Mouse (Mus musculus): ENCODE results near the gene Cfap74.
"Not testable (repeated sequence)": the region's sequence is repeated elsewhere in the genome, so short reads cannot be mapped to it uniquely, and the experiment has no call there.

DNA sequence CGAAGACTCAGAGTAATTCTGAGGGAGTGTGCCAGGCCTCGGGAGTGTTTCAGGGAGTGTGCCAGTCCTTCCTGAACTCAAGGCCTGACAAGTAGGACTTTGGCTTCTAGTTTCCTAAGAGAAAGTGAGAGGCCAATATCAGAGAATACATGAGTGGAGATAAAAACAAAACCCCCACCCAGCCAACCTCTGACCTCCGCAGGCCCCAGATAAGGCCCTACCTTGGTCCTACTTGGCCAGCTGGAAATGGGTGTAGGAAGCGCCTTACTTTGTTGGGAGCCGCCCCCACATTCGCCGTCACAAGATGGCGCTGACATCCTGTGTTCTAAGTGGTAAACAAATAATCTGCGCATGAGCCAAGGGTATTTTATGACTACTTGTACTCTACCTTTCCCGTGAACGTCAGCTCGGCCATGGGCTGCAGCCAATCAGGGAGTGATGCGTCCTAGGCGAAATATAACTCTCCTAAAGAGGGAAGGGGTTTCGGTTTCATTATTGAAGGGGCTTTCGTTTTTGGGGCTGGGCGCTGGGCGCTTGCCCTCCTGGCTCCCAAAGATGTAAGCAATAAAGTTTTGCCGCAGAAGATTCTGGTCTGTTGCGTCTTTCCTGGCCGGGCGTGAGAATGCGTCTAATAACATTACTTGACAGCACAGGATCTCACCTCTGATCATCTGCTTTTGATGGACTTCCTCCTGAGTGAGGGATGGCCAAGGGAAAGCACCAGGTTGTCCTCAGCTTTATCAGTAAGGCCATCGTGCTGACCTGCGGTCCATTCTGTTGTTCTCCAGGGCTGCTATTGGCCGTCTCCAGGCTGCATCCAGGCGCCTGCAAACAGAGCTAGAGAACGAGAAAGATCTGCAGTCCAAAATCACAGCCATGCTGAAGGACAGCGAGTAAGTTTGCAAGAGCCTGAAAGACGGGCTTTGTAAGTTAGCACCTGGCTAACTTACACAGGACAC is 12.7 kb downstream of the Cfap74 start:
- not testable (repeated sequence) for TF ChIP-seq CTCF, POLR2A (IDR thresholded peaks at IDR 0.05; ENCODE audit: extremely low read depth, insufficient read depth, low read length)
